Mouse (Mus musculus) heart, adult 18-20 months (tissue): ENCODE measurements around the gene Cryzl2. TPM values are rescaled to one million over a fixed set of nuclear protein-coding genes. Genes with fewer than 3 reads are reported as not detected.

Source experiments
- DNase-seq, 2 experiments: peaks; one replicate each; pipeline ENCODE4 v3.0.0; 2021 to 2022; ENCODE audit warnings: mixed read lengths in 1 of 2
- total RNA-seq, 2 experiments: library from RNA; stranded (reverse); gene quantifications; 2 replicates each; pipeline ENCODE4 v1.2.3; 2021

The Cryzl2 gene
- total RNA-seq, 2 experiments from 2014 or later, result 11.7 to 13.9 TPM

- no peak for DNase-seq
Observed at GRCm38 (mm10) chr1:157472716-157473115, 14.3 kb downstream of the Cryzl2 start.

- no peak for DNase-seq
Observed at GRCm38 (mm10) chr1:157474865-157475264, 16.5 kb downstream of the Cryzl2 start.

- DNase-seq, result no peak
Observed at GRCm38 (mm10) chr1:157476231-157476630, 17.9 kb downstream of the Cryzl2 start.

- no peak for DNase-seq
Observed at GRCm38 (mm10) chr1:157480090-157480489, 21.7 kb downstream of the Cryzl2 start.

GRCm38 (mm10) chr1:157480901-157481300, 22.5 kb downstream of the Cryzl2 start:
- no peak for DNase-seq

- DNase-seq, result no peak
Observed at GRCm38 (mm10) chr1:157481666-157482065, 23.3 kb downstream of the Cryzl2 start.

GRCm38 (mm10) chr1:157484161-157484560, 25.8 kb downstream of the Cryzl2 start:
- DNase-seq, result no peak

- no peak for DNase-seq
Observed at GRCm38 (mm10) chr1:157500657-157501056, 42.3 kb downstream of the Cryzl2 start.

GRCm38 (mm10) chr1:157501352-157501945, 43.1 kb downstream of the Cryzl2 start:
- no peak for DNase-seq

- DNase-seq, result no peak
Observed at GRCm38 (mm10) chr1:157503071-157503470, 44.7 kb downstream of the Cryzl2 start.

GRCm38 (mm10) chr1:157506522-157506921, 48.1 kb downstream of the Cryzl2 start, which contains the start of gene Sec16b:
Sec16b (plus strand) TSS chr1:157506728.
- DNase-seq, result peak; percentile 66 to 71

GRCm38 (mm10) chr1:157506995-157507595, 48.7 kb downstream of the Cryzl2 start:
- peak; percentile 18 to 23 for DNase-seq

GRCm38 (mm10) chr1:157507814-157508213, 49.4 kb downstream of the Cryzl2 start:
- DNase-seq, result peak; percentile 45 to 62

- no peak for DNase-seq
Observed at GRCm38 (mm10) chr1:157512690-157513448, 54.5 kb downstream of the Cryzl2 start.

GRCm38 (mm10) chr1:157513559-157513958, 55.2 kb downstream of the Cryzl2 start:
- no peak for DNase-seq

- no peak for DNase-seq
Observed at GRCm38 (mm10) chr1:157514298-157514697, 55.9 kb downstream of the Cryzl2 start.

- DNase-seq, result no peak
Observed at GRCm38 (mm10) chr1:157516838-157517808, 58.7 kb downstream of the Cryzl2 start.

- peak; percentile 39 to 48 for DNase-seq
Observed at GRCm38 (mm10) chr1:157518111-157518523, 59.7 kb downstream of the Cryzl2 start.

- no peak for DNase-seq
Observed at GRCm38 (mm10) chr1:157519396-157519795, 61.0 kb downstream of the Cryzl2 start.

- no peak for DNase-seq
Observed at GRCm38 (mm10) chr1:157522322-157522721, 63.9 kb downstream of the Cryzl2 start.

- DNase-seq, result no peak
Observed at GRCm38 (mm10) chr1:157524775-157525174, 66.4 kb downstream of the Cryzl2 start.
